8 mouse cellular contexts compared by ENCODE assay signal in genomic region chr7:143138789-143139188, GRCm38 (mm10). TPM values are rescaled to one million over a fixed set of nuclear protein-coding genes. Genes with fewer than 3 reads are reported as not detected.
A peak's percentile ranks its signal among the peaks of the same experiment; 100 is the strongest.
DNase-seq lines count a peak whose midpoint lies in the region; ATAC-seq and TF ChIP-seq lines count a peak whose summit lies in the region.

No protein-coding gene starts in this region.

- no peak overlapping the region for H3K4me2 ChIP-seq in intestine, embryonic 14.5 days (ENCODE audit: low read length)
- H3K4me2 ChIP-seq in intestine, embryonic 15.5 days (replicated peaks) = no peak overlapping the region
- no peak overlapping the region for H3K4me2 ChIP-seq in lung, postnatal 0 days (replicated peaks; ENCODE audit: low read depth, low read length)
- no peak overlapping the region for H3K4me2 ChIP-seq in stomach, postnatal 0 days (replicated peaks; ENCODE audit: low read depth)

- H3K27ac ChIP-seq in intestine, embryonic 14.5 days (ENCODE audit: low read depth) = no peak overlapping the region
- no peak overlapping the region for H3K27ac ChIP-seq in intestine, embryonic 15.5 days
- no peak overlapping the region for H3K27ac ChIP-seq in ES-E14 (ENCODE audit: insufficient read depth, low read depth, low read length, poor library complexity, severe bottlenecking)
- no peak overlapping the region for H3K27ac ChIP-seq in lung, postnatal 0 days (ENCODE audit: low read length)
- H3K27ac ChIP-seq in stomach, postnatal 0 days (replicated peaks) = no peak overlapping the region

- H3K4me1 ChIP-seq in intestine, embryonic 14.5 days (replicated peaks; ENCODE audit: control insufficient read depth, insufficient read depth, low read length) = no peaks in the 10 kb centered on the region
- H3K4me1 ChIP-seq in intestine, embryonic 15.5 days (replicated peaks) = no peaks in the 10 kb centered on the region
- H3K4me1 ChIP-seq in ES-E14 (ENCODE audit: control insufficient read depth in 2 of 2, insufficient read depth in 2 of 2, low read length in 2 of 2, poor library complexity in 1 of 2) = no peaks in the 10 kb centered on the region
- no peaks in the 10 kb centered on the region for H3K4me1 ChIP-seq in lung, postnatal 0 days (ENCODE audit: insufficient read depth, low read depth, low read length)
- no peaks in the 10 kb centered on the region for H3K4me1 ChIP-seq in stomach, postnatal 0 days (replicated peaks; ENCODE audit: control insufficient read depth, insufficient read depth)

- H3K9ac ChIP-seq in intestine, embryonic 14.5 days (ENCODE audit: low read length) = no peak overlapping the region
- H3K9ac ChIP-seq in intestine, embryonic 15.5 days = no peak overlapping the region
- H3K9ac ChIP-seq in ES-E14 (ENCODE audit: insufficient read depth, low read depth, low read length, poor library complexity, severe bottlenecking) = no peak overlapping the region
- H3K9ac ChIP-seq in lung, postnatal 0 days (replicated peaks; ENCODE audit: low read depth) = no peak overlapping the region
- no peak overlapping the region for H3K9ac ChIP-seq in stomach, postnatal 0 days (ENCODE audit: low read length)

- H3K36me3 ChIP-seq in intestine, embryonic 14.5 days (ENCODE audit: control insufficient read depth, insufficient read depth, low read length) = no peaks in the 10 kb centered on the region
- H3K36me3 ChIP-seq in intestine, embryonic 15.5 days = no peaks in the 10 kb centered on the region
- no peaks in the 10 kb centered on the region for H3K36me3 ChIP-seq in ES-E14 (ENCODE audit: control insufficient read depth, insufficient read depth, low read length, poor library complexity, severe bottlenecking)
- no peaks in the 10 kb centered on the region for H3K36me3 ChIP-seq in lung, postnatal 0 days (ENCODE audit: insufficient read depth, low read length)
- H3K36me3 ChIP-seq in stomach, postnatal 0 days (ENCODE audit: control insufficient read depth, insufficient read depth, low read length) = no peaks in the 10 kb centered on the region

- no peak for ATAC-seq in intestine, embryonic 14.5 days (replicated peaks; ENCODE audit: low FRiP score, low TSS enrichment, low read depth)
- no peak for ATAC-seq in intestine, embryonic 15.5 days
- no peak for ATAC-seq in lung, postnatal 0 days
- ATAC-seq in stomach, postnatal 0 days (ENCODE audit: low FRiP score, low TSS enrichment) = no peak

- in situ Hi-C loops in ES-E14 (cut with MboI; ENCODE audit: low sequenced_read_pairs in 2 of 2, unreplicated experiment in 2 of 2) = no loop called here

- TF ChIP-seq EP300 in lung, postnatal 0 days (IDR thresholded peaks at IDR 0.05) = no peak
- no peak for TF ChIP-seq EP300 in stomach, postnatal 0 days (optimal IDR thresholded peaks at IDR 0.05)

- TF ChIP-seq CTCF in lung, postnatal 0 days (IDR thresholded peaks at IDR 0.05) = peak; percentile 87
- TF ChIP-seq CTCF in stomach, postnatal 0 days (IDR thresholded peaks at IDR 0.05; ENCODE audit: low read depth) = peak; percentile 84

- H3K4me3 ChIP-seq in intestine, embryonic 14.5 days (ENCODE audit: low read depth, low read length) = no peak overlapping the region
- H3K4me3 ChIP-seq in intestine, embryonic 15.5 days (replicated peaks) = no peak overlapping the region
- H3K4me3 ChIP-seq in ES-E14 (ENCODE audit: insufficient read depth in 1 of 2, low read depth in 1 of 2, low read length in 2 of 2, poor library complexity in 1 of 2, severe bottlenecking in 1 of 2) = no peak overlapping the region
- no peak overlapping the region for H3K4me3 ChIP-seq in lung, postnatal 0 days (ENCODE audit: low read depth, low read length)
- H3K4me3 ChIP-seq in stomach, postnatal 0 days (ENCODE audit: low read depth, low read length) = no peak overlapping the region

- DNase-seq in intestine, embryonic 14.5 days (ENCODE audit: low spot score) = peak; percentile 84
- no peak for DNase-seq in ES-E14 (ENCODE audit: low read depth, low spot score)
- DNase-seq in cerebellum, adult 11-12 months = peak; percentile 45
- peak; percentile 47 to 57 for DNase-seq in gastrocnemius, adult 8-10 months (ENCODE audit: low spot score in 2 of 2)
- peak; percentile 51 to 85 for DNase-seq in kidney, postnatal 36 days
- peak; percentile 61 for DNase-seq in lung, postnatal 0 days (ENCODE audit: low spot score)
- peak; percentile 71 for DNase-seq in stomach, postnatal 0 days (ENCODE audit: low spot score)

- 26% methylated on average over 1 of the region's 1 CpGs for WGBS in intestine, embryonic 14.5 days
- 46% methylated on average over 1 of the region's 1 CpGs for WGBS in intestine, embryonic 15.5 days
- WGBS in lung, postnatal 0 days = 37% methylated on average over 1 of the region's 1 CpGs
- WGBS in stomach, postnatal 0 days = 39% methylated on average over 1 of the region's 1 CpGs

- no peaks in the 10 kb centered on the region for H3K27me3 ChIP-seq in intestine, embryonic 14.5 days (replicated peaks; ENCODE audit: control insufficient read depth, insufficient read depth, low read length)
- no peaks in the 10 kb centered on the region for H3K27me3 ChIP-seq in intestine, embryonic 15.5 days (replicated peaks)
- no peaks in the 10 kb centered on the region for H3K27me3 ChIP-seq in lung, postnatal 0 days (replicated peaks; ENCODE audit: insufficient read depth, low read length)
- H3K27me3 ChIP-seq in stomach, postnatal 0 days (ENCODE audit: control insufficient read depth, insufficient read depth, low read length) = no peaks in the 10 kb centered on the region

- no peaks in the 10 kb centered on the region for H3K9me3 ChIP-seq in intestine, embryonic 14.5 days (ENCODE audit: control insufficient read depth, low read length)
- no peaks in the 10 kb centered on the region for H3K9me3 ChIP-seq in intestine, embryonic 15.5 days
- no peaks in the 10 kb centered on the region for H3K9me3 ChIP-seq in ES-E14 (ENCODE audit: control insufficient read depth, insufficient read depth, low read depth, low read length)
- H3K9me3 ChIP-seq in lung, postnatal 0 days (ENCODE audit: low read length) = no peaks in the 10 kb centered on the region
- no peaks in the 10 kb centered on the region for H3K9me3 ChIP-seq in stomach, postnatal 0 days (ENCODE audit: control insufficient read depth, low read length)

TF ChIP-seq in ES-E14, 5 proteins besides CTCF, POLR2A, EP300 and RAD21:
- TF ChIP-seq MAFK (IDR thresholded peaks at IDR 0.05; ENCODE audit: insufficient read depth, low read depth, low read length) (no peak), ZC3H11A (IDR thresholded peaks at IDR 0.05; ENCODE audit: borderline replicate concordance, low read depth, low read length) (peak; percentile 46; the same call in 1 of the 2 replicates)

RNA-seq across cellular contexts. Expression of gene Kcnq1, which starts 32.6 kb away (rescaled TPM):
- polyA plus RNA-seq in intestine, embryonic 14.5 days (2014; fragmentation: Nextera tagmentation; extraction: Ambion mirVana) = 2.1 and 5.3 TPM in 2 replicates
- polyA plus RNA-seq in intestine, embryonic 15.5 days (2015; fragmentation: Nextera tagmentation; extraction: Ambion mirVana) = 7.9 and 9.9 TPM in 2 replicates
- total RNA-seq in ES-E14 (2012; rRNA removed) = 0.22 and 0.42 TPM in 2 replicates
- total RNA-seq in gastrocnemius, adult 8-10 months (2022) = under 1 TPM; 0.20 to 0.48 (median 0.34) TPM
- polyA plus RNA-seq in lung, postnatal 0 days (2015; fragmentation: Nextera tagmentation; extraction: Ambion mirVana) = 11.8 and 13.0 TPM in 2 replicates
- polyA plus RNA-seq in stomach, postnatal 0 days (2015; fragmentation: Nextera tagmentation; extraction: Ambion mirVana) = 17.8 and 21.2 TPM in 2 replicates

RNA-seq across cellular contexts. Expression of gene Trpm5, which starts 44.3 kb away (rescaled TPM):
- polyA plus RNA-seq in intestine, embryonic 14.5 days (2014; fragmentation: Nextera tagmentation; extraction: Ambion mirVana) = 14.1 and 17.8 TPM in 2 replicates
- 8.2 and 9.8 TPM in 2 replicates for polyA plus RNA-seq in intestine, embryonic 15.5 days (2015; fragmentation: Nextera tagmentation; extraction: Ambion mirVana)
- total RNA-seq in ES-E14 (2012; rRNA removed) = 1.0 TPM in 2 replicates
- total RNA-seq in gastrocnemius, adult 8-10 months (2022) = not detected
- polyA plus RNA-seq in lung, postnatal 0 days (2015; fragmentation: Nextera tagmentation; extraction: Ambion mirVana) = 0.65 and 0.72 TPM in 2 replicates
- polyA plus RNA-seq in stomach, postnatal 0 days (2015; fragmentation: Nextera tagmentation; extraction: Ambion mirVana) = 2.0 and 3.3 TPM in 2 replicates
